Mouse (Mus musculus) retina, postnatal 1 day (tissue): ENCODE measurements around the gene Sorcs2.
A peak's percentile ranks its signal among the peaks of the same experiment; 100 is the strongest.

ENCODE experiments used
- DNase-seq: peaks from one replicate; pipeline ENCODE4 v3.0.0-alpha.2; 2012

Sorcs2 gene

GRCm38 (mm10) chr5:36112696-36113095 lies 285.2 kb downstream of the Sorcs2 start:
- no peak for DNase-seq

- DNase-seq: no peak
Observed at GRCm38 (mm10) chr5:36111516-36111915, 286.4 kb downstream of the Sorcs2 start.

GRCm38 (mm10) chr5:36108339-36108887 lies 289.5 kb downstream of the Sorcs2 start:
- DNase-seq: no peak

- no peak for DNase-seq
Observed at GRCm38 (mm10) chr5:36103483-36103882, 294.5 kb downstream of the Sorcs2 start.

- DNase-seq: no peak
Observed at GRCm38 (mm10) chr5:36101129-36101528, 296.8 kb downstream of the Sorcs2 start.

GRCm38 (mm10) chr5:36100488-36100887 lies 297.5 kb downstream of the Sorcs2 start:
- no peak for DNase-seq

GRCm38 (mm10) chr5:36099662-36100061 lies 298.3 kb downstream of the Sorcs2 start:
- peak; percentile 47 for DNase-seq

- DNase-seq: no peak
Observed at GRCm38 (mm10) chr5:36096046-36096445, 301.9 kb downstream of the Sorcs2 start.

- no peak for DNase-seq
Observed at GRCm38 (mm10) chr5:36090036-36090435, 307.9 kb downstream of the Sorcs2 start.

GRCm38 (mm10) chr5:36089243-36089642 lies 308.7 kb downstream of the Sorcs2 start:
- no peak for DNase-seq

- DNase-seq: no peak
Observed at GRCm38 (mm10) chr5:36086931-36087330, 311.0 kb downstream of the Sorcs2 start.

GRCm38 (mm10) chr5:36085621-36086020 lies 312.3 kb downstream of the Sorcs2 start:
- DNase-seq: no peak

- DNase-seq: no peak
Observed at GRCm38 (mm10) chr5:36083869-36084565, 313.9 kb downstream of the Sorcs2 start.

- DNase-seq: no peak
Observed at GRCm38 (mm10) chr5:36081021-36081420, 316.9 kb downstream of the Sorcs2 start.

GRCm38 (mm10) chr5:36075172-36076074 lies 322.5 kb downstream of the Sorcs2 start:
- no peak for DNase-seq

GRCm38 (mm10) chr5:36069503-36070360 lies 328.2 kb downstream of the Sorcs2 start:
- DNase-seq: peak; percentile 57

- DNase-seq: peak; percentile 25
Observed at GRCm38 (mm10) chr5:36067651-36068181, 330.2 kb downstream of the Sorcs2 start.

GRCm38 (mm10) chr5:36057804-36058322 lies 340.1 kb downstream of the Sorcs2 start:
- no peak for DNase-seq

GRCm38 (mm10) chr5:36056921-36057320 lies 341.0 kb downstream of the Sorcs2 start:
- no peak for DNase-seq

- no peak for DNase-seq
Observed at GRCm38 (mm10) chr5:36055876-36056275, 342.1 kb downstream of the Sorcs2 start.

GRCm38 (mm10) chr5:36054498-36054897 lies 343.4 kb downstream of the Sorcs2 start:
- peak; percentile 14 for DNase-seq

GRCm38 (mm10) chr5:36043154-36043553 lies 354.8 kb downstream of the Sorcs2 start:
- no peak for DNase-seq
